8 mouse cellular contexts compared by ENCODE assay signal in the genomic region with DNA sequence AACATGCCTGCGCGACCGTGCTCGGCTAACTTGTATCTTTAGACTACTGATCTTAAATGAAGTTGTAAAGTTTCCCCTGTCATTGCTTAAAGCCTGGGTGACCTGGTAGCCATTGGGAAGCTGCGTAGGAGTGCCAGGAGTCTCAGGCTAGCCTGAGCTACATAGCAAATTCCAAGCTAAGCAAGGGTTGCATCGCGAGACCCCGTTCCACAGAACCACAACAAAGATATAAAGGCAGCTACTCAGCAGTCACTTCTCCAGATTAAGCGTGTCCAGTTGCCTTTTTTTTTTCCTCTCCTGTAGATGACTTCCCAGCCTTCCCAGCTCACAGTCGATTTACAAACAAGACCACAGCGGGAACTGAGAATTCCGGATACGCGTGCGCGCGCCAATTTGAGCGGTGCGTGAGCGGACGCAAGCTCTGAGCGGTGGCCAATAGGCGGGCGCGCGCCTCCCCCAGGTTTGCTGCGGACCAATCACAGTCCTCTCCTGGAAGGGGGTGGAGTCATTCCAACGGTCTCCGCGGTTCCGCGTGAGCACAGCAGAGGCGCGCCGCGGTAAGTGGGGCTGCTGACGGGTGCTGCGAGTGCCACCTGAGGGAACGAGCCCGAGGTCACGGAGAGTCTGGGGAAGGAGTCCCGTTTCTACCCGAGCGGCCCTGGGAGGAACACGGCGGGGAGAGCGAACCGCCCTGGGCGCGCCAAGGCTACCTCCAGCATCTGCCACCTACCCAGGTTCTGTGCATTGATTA. TPM values are rescaled to one million over a fixed set of nuclear protein-coding genes. Genes with fewer than 3 reads are reported as not detected.
DNase-seq lines count a peak whose midpoint lies in the region; ATAC-seq and TF ChIP-seq lines count a peak whose summit lies in the region.

Gene Ube2t (plus strand): TSS at position 513 of the 751 bp plus-strand sequence.

- TF ChIP-seq EP300 in CH12.LX (IDR thresholded peaks at IDR 0.05; ENCODE audit: low read length) = no peak

- in situ Hi-C loops in CH12.LX (cut with MboI; ENCODE audit: low pct_ligation_motif_present, low pct_unique_long_range_greater_than_20kb, low sequenced_read_pairs) = no loop called here

- peak within 1 kb of the TSS; percentile 80 for H3K4me2 ChIP-seq in CH12.LX (ENCODE audit: insufficient read depth, low read depth, poor library complexity, severe bottlenecking)
- peak within 1 kb of the TSS; percentile 57 for H3K4me2 ChIP-seq in forebrain, embryonic 11.5 days (ENCODE audit: low read depth, low read length, severe bottlenecking)
- H3K4me2 ChIP-seq in heart, embryonic 16.5 days (ENCODE audit: low read depth, low read length) = peak within 1 kb of the TSS; percentile 80
- peak within 1 kb of the TSS; percentile 91 for H3K4me2 ChIP-seq in liver, embryonic 15.5 days
- peak within 1 kb of the TSS; percentile 67 for H3K4me2 ChIP-seq in neural tube, embryonic 12.5 days (replicated peaks)

- H3K36me3 ChIP-seq in CH12.LX (replicated peaks in 1 of 2; ENCODE audit: control insufficient read depth in 1 of 2, insufficient read depth in 1 of 2, low read length in 1 of 2) = peaks cover 0 to 11% of the 10 kb centered on the region in 2 experiments
- H3K36me3 ChIP-seq in forebrain, embryonic 11.5 days (ENCODE audit: control insufficient read depth, insufficient read depth, low read length) = 0 out of 2 replicates have a peak, but pooled peaks cover 2% of the 10 kb centered on the region
- H3K36me3 ChIP-seq in heart, embryonic 16.5 days (ENCODE audit: control insufficient read depth, insufficient read depth) = no peaks in the 10 kb centered on the region
- peaks cover 16% of the 10 kb centered on the region; the same call in 1 of the 2 replicates for H3K36me3 ChIP-seq in liver, embryonic 15.5 days (replicated peaks)
- no peaks in the 10 kb centered on the region for H3K36me3 ChIP-seq in neural tube, embryonic 12.5 days

- DNase-seq in CH12.LX (ENCODE audit: extremely low read depth) = peak; percentile 91
- DNase-seq in c-Kit-positive CD71-positive TER-119-negative erythroid progenitor cells, embryonic 14.5 days (ENCODE audit: low read depth) = peak; percentile 89
- DNase-seq in forebrain, embryonic 11.5 days (ENCODE audit: low spot score) = peak; percentile 97
- peak; percentile 96 to 97 for DNase-seq in kidney, postnatal 36 days
- peak; percentile 83 for DNase-seq in telencephalon, adult 2 months (ENCODE audit: low read depth, low spot score)

- peaks cover 3% of the 10 kb centered on the region for H3K9me3 ChIP-seq in CH12.LX (replicated peaks; ENCODE audit: low read length)
- no peaks in the 10 kb centered on the region for H3K9me3 ChIP-seq in forebrain, embryonic 11.5 days (ENCODE audit: control insufficient read depth, low read length)
- no peaks in the 10 kb centered on the region for H3K9me3 ChIP-seq in heart, embryonic 16.5 days (replicated peaks; ENCODE audit: control insufficient read depth, low read length)
- H3K9me3 ChIP-seq in liver, embryonic 15.5 days (replicated peaks) = no peaks in the 10 kb centered on the region
- H3K9me3 ChIP-seq in neural tube, embryonic 12.5 days = no peaks in the 10 kb centered on the region

- H3K9ac ChIP-seq in CH12.LX (ENCODE audit: insufficient read depth, low read depth) = peak within 1 kb of the TSS; percentile 59
- peak within 1 kb of the TSS; percentile 63 for H3K9ac ChIP-seq in forebrain, embryonic 11.5 days (ENCODE audit: low read length)
- H3K9ac ChIP-seq in heart, embryonic 16.5 days (ENCODE audit: low read length) = peak within 1 kb of the TSS; percentile 78
- peak within 1 kb of the TSS; percentile 76 for H3K9ac ChIP-seq in liver, embryonic 15.5 days
- H3K9ac ChIP-seq in neural tube, embryonic 12.5 days = peak within 1 kb of the TSS; percentile 53

- H3K4me3 ChIP-seq in CH12.LX (replicated peaks in 1 of 3; ENCODE audit: low read depth in 2 of 3, low read length in 2 of 3, poor library complexity in 1 of 3) = peak within 1 kb of the TSS; percentile 79 to 86 (median 81)
- H3K4me3 ChIP-seq in forebrain, embryonic 11.5 days (ENCODE audit: low read depth, low read length) = peak within 1 kb of the TSS; percentile 53
- H3K4me3 ChIP-seq in heart, embryonic 16.5 days (ENCODE audit: low read length) = peak within 1 kb of the TSS; percentile 77
- peak within 1 kb of the TSS; percentile 82 for H3K4me3 ChIP-seq in liver, embryonic 15.5 days (replicated peaks)
- peak within 1 kb of the TSS; percentile 65 for H3K4me3 ChIP-seq in neural tube, embryonic 12.5 days

- H3K27ac ChIP-seq in CH12.LX (ENCODE audit: insufficient read depth, low read depth) = no peak within 1 kb of the TSS
- H3K27ac ChIP-seq in forebrain, embryonic 11.5 days (ENCODE audit: low read depth, low read length) = no peak within 1 kb of the TSS
- peak within 1 kb of the TSS; percentile 60 for H3K27ac ChIP-seq in heart, embryonic 16.5 days (ENCODE audit: low read length)
- H3K27ac ChIP-seq in liver, embryonic 15.5 days (replicated peaks) = peak within 1 kb of the TSS; percentile 85
- no peak within 1 kb of the TSS for H3K27ac ChIP-seq in neural tube, embryonic 12.5 days

- peaks cover 18% of the 10 kb centered on the region for H3K27me3 ChIP-seq in CH12.LX (replicated peaks)
- no peaks in the 10 kb centered on the region for H3K27me3 ChIP-seq in forebrain, embryonic 11.5 days (ENCODE audit: control insufficient read depth, insufficient read depth, low read length)
- no peaks in the 10 kb centered on the region for H3K27me3 ChIP-seq in heart, embryonic 16.5 days (ENCODE audit: control insufficient read depth, insufficient read depth, low read length)
- H3K27me3 ChIP-seq in liver, embryonic 15.5 days = no peaks in the 10 kb centered on the region
- H3K27me3 ChIP-seq in neural tube, embryonic 12.5 days (replicated peaks) = no peaks in the 10 kb centered on the region

- H3K4me1 ChIP-seq in CH12.LX (ENCODE audit: control insufficient read depth in 1 of 2, insufficient read depth in 2 of 2) = peaks cover 0 to 13% of the 10 kb centered on the region in 2 experiments; a peak in 2 of 4 replicates
- H3K4me1 ChIP-seq in forebrain, embryonic 11.5 days (replicated peaks; ENCODE audit: control insufficient read depth, insufficient read depth, low read length) = no peaks in the 10 kb centered on the region; the same call in 1 of the 2 replicates
- H3K4me1 ChIP-seq in heart, embryonic 16.5 days (ENCODE audit: control insufficient read depth, insufficient read depth, low read length) = peaks cover 6% of the 10 kb centered on the region; the same call in 1 of the 2 replicates
- peaks cover 24% of the 10 kb centered on the region for H3K4me1 ChIP-seq in liver, embryonic 15.5 days (replicated peaks)
- peaks cover 8% of the 10 kb centered on the region; the same call in 1 of the 2 replicates for H3K4me1 ChIP-seq in neural tube, embryonic 12.5 days

- WGBS in forebrain, embryonic 11.5 days = 2% methylated on average over 50 of the region's 50 CpGs
- 2% methylated on average over 50 of the region's 50 CpGs for WGBS in heart, embryonic 16.5 days
- WGBS in liver, embryonic 15.5 days (ENCODE audit: insufficient replicate concordance) = 1% methylated on average over 50 of the region's 50 CpGs
- 3% methylated on average over 50 of the region's 50 CpGs for WGBS in neural tube, embryonic 12.5 days

- TF ChIP-seq RAD21 in CH12.LX (IDR thresholded peaks at IDR 0.05; ENCODE audit: low read depth, low read length) = no peak

- TF ChIP-seq POLR2A in CH12.LX (IDR thresholded peaks at IDR 0.05; ENCODE audit: low read depth, low read length) = peak; percentile 94

- H3K79me2 ChIP-seq in CH12.LX (replicated peaks; ENCODE audit: control insufficient read depth, extremely low read depth, insufficient read depth, poor library complexity, severe bottlenecking) = peaks cover 7% of the 10 kb centered on the region; the same call in 1 of the 2 replicates

- no peak for TF ChIP-seq CTCF in CH12.LX (conservative IDR thresholded peaks at IDR 0.05 in 1 of 2, IDR thresholded peaks at IDR 0.05 in 1 of 2; ENCODE audit: low read depth in 2 of 2, low read length in 2 of 2)

- peak; percentile 100 for ATAC-seq in forebrain, embryonic 11.5 days (replicated peaks; ENCODE audit: low FRiP score)
- ATAC-seq in heart, embryonic 16.5 days (replicated peaks; ENCODE audit: extremely low read depth, insufficient read depth, low FRiP score) = peak; percentile 99
- ATAC-seq in liver, embryonic 15.5 days (ENCODE audit: insufficient read depth) = peak; percentile 100
- ATAC-seq in neural tube, embryonic 12.5 days (ENCODE audit: low FRiP score, low read depth) = peak; percentile 100

- dilution Hi-C loops in CH12.LX (cut with MboI; ENCODE audit: extremely low pct_ligation_motif_present, extremely low pct_unique_long_range_greater_than_20kb, low sequenced_read_pairs) = no loop called here

TF ChIP-seq in CH12.LX, 34 proteins besides CTCF, POLR2A, EP300 and RAD21 (continues in another document):
- TF ChIP-seq KAT2A (IDR thresholded peaks at IDR 0.05; ENCODE audit: insufficient replicate concordance, low read length) (0 out of 2 replicates have a peak, but pooled peaks have one; percentile 68), CHD1 (IDR thresholded peaks at IDR 0.05; ENCODE audit: low read depth, low read length) (no peak), CHD2 (IDR thresholded peaks at IDR 0.05; ENCODE audit: low read length) (peak; percentile 71), BHLHE40 (IDR thresholded peaks at IDR 0.05; ENCODE audit: low read depth, low read length) (peak; percentile 84), TBP (conservative IDR thresholded peaks at IDR 0.05; ENCODE audit: low read depth, low read length) (no peak), HCFC1 (IDR thresholded peaks at IDR 0.05; ENCODE audit: low read depth, low read length) (0 out of 2 replicates have a peak, but pooled peaks have one; percentile 22), E2F4 (IDR thresholded peaks at IDR 0.05; ENCODE audit: insufficient replicate concordance, low read depth, low read length) (peak; percentile 88; the same call in 1 of the 2 replicates), ZMIZ1 (IDR thresholded peaks at IDR 0.05; ENCODE audit: low read depth, low read length) (peak; percentile 87), SMC3 (IDR thresholded peaks at IDR 0.05; ENCODE audit: low read depth, low read length) (no peak), POLR2AphosphoS2 (IDR thresholded peaks at IDR 0.05; ENCODE audit: low read depth, low read length) (peak; percentile 70; the same call in 1 of the 2 replicates), JUN (IDR thresholded peaks at IDR 0.05; ENCODE audit: insufficient read depth, low read depth, low read length) (no peak), UBTF (IDR thresholded peaks at IDR 0.05; ENCODE audit: low read depth, low read length) (peak; percentile 73; the same call in 1 of the 2 replicates)

RNA-seq across cellular contexts. Expression of gene Ube2t, which starts in this region (rescaled TPM):
- total RNA-seq in CH12.LX (2012; rRNA removed) = 25.8 and 28.8 TPM in 2 replicates
- total RNA-seq in CH12.LX (2014; rRNA removed) = 38.7 and 40.2 TPM in 2 replicates
- 17.0 and 19.2 TPM in 2 replicates for polyA plus RNA-seq in CH12.LX (2012; ENCODE audit: insufficient read length, low read depth)
- 53.4 and 56.5 TPM in 2 replicates for polyA plus RNA-seq in forebrain, embryonic 11.5 days (2014; fragmentation: Nextera tagmentation; extraction: Ambion mirVana)
- 49.7 and 54.6 TPM in 2 replicates for polyA plus RNA-seq in heart, embryonic 16.5 days (2015; fragmentation: Nextera tagmentation; extraction: Ambion mirVana)
- 32.5 and 34.0 TPM in 2 replicates for polyA plus RNA-seq in liver, embryonic 15.5 days (2015; fragmentation: Nextera tagmentation; extraction: Ambion mirVana)
- polyA plus RNA-seq in neural tube, embryonic 12.5 days (2016; fragmentation: Nextera tagmentation; extraction: Ambion mirVana) = 27.7 and 30.3 TPM in 2 replicates

Comparison
In these comparisons a context has a peak if more than half of its experiments do, and no peak if none do; other contexts are left out.
1. H3K27ac ChIP-seq: peak in heart, embryonic 16.5 days (single experiment) and liver, embryonic 15.5 days (single experiment); none in CH12.LX (single experiment), forebrain, embryonic 11.5 days (single experiment) and neural tube, embryonic 12.5 days (single experiment).
2. Peak in every context shown above with its lines, with median percentiles within 50 percentile points of each other: DNase-seq, H3K4me2 ChIP-seq, H3K4me3 ChIP-seq, H3K9ac ChIP-seq and ATAC-seq.